Mouse (Mus musculus) forelimb bud, embryonic 11.5 days (tissue): ENCODE data around the gene Grhl1.
"Not testable (repeated sequence)": the region's sequence is repeated elsewhere in the genome, so short reads cannot be mapped to it uniquely, and the experiment has no call there.

ENCODE experiments used
- DNase-seq: peaks from one replicate; pipeline ENCODE4 v3.0.0-alpha.2; 2012; ENCODE audit warnings: low read depth, low spot score

Gene Grhl1

DNA sequence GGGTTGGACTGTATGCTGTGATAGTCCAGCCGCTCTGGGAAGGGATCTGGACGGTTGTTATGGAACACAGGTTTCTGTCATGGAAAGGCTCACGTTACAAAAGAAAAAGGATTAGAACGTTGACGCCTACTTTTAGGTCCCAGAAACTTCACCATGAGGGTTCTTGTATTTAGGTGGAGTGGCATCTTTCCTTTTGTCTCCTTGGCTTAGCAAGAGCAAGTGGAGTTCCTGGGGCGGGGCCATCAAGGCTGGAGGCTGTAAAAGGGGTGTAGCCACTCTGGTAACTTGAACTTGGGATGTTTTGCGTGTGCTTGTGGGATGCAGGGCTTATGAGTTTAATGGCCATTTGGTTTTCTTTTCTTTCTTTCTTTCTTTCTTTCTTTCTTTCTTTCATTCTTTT, 18.3 kb downstream of the Grhl1 start:
- DNase-seq, result no peak

- no peak for DNase-seq
Observed at GRCm38 (mm10) chr12:24592055-24592454, 20.0 kb downstream of the Grhl1 start.

DNA sequence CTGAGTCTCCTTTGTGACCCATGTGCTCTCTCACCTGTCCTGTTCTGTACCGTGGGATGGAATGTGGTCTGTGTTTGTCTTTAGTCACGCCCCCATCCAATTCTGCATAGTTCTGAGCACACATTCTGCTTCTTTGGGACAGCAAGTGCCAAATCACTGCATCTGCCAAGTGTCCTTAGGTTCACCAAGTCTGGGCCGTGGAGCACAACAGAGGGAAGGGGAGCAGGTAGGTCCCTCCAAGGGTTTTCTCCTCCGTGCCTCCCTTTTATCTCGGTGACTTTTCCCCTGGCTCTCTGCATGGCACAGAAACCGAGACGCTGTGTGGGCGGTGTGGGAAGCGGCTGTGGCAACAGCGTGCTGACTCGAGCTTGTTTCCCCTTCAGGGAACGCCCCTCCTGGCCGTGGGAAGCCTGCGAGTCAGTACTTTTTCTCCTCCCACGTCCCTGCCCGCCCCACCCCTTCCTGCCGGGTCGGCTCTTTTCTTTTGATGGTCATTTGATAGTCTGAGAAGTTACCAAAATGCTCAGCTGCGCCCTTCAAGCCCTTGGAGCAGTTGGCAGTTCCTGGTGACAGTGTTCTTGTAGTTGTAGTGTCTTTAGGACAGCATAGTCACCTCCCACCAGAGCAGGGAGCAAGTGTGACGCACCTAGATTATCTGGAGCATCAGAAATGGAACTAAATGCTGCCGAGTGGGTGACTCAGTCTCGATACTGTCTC, 21.0 kb downstream of the Grhl1 start:
- DNase-seq, result no peak

- no peak for DNase-seq
Observed at GRCm38 (mm10) chr12:24597376-24597775, 25.3 kb downstream of the Grhl1 start.

DNA sequence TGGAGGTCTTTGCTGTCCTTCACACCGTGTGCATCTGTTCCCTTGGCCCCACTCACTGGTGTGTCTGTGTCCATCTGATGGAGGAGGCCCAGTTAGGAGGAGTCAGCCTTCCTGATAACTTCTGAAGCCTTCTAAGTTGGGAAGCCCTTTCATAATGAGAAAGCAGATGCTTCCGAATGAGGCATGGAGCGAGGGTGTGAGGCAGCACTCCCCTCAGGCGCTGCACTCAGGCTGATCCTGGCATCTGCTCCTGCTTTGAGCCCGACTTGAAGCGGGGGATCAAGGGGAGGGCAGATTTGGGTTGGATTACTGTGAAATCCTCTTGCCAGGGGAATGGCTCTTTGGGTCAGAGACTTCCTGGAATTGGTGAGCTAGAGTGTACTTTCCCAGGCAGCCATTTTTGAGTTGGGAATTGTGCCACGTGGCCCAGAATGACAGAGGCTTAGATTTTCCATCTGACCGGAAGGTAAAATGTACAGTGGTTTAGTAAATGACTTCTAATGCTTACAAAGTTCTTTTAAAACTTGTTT, 27.3 kb downstream of the Grhl1 start:
- no peak for DNase-seq

DNA sequence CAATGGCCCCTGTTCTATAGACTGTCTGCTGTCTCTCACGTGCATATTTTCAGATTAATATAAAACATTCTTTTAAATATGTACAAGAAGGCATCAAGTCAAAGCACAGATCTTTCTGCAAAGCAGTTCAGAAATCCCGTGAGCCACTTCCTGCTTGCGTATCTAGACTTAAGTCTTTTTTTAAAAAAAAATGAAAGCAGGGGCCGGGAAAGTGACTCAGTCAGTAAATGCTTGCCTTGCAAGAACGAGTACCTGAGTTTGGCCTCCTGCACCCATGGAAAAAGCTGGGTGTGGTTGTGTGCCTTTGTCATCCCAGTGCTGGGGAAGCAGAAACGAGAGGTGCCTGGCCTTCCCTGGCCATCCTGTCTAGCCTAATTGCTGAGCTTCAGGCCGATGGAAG, 28.0 kb downstream of the Grhl1 start:
- DNase-seq, result no peak

DNA sequence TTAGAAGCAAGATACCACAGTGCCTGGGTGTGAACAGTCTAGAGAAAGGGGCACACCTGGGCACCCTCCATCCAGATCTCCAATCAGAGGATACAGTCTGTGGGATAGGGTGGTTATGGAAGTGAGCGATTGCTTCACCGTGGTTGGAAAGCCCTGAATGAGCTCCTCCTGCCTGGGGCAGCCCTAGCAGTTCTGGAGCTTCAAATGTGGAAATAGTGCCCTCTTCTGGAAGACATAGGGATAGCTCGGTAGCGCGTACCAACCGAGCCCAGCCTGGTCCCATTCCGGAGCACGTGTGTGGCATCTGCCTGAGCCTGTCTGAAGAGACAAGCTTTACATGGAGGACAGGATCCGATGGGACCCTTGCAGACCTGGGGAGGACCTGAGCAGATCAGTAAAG, 28.7 kb downstream of the Grhl1 start:
- DNase-seq, result peak; percentile 83

GRCm38 (mm10) chr12:24603266-24603665, 31.2 kb downstream of the Grhl1 start:
- DNase-seq, result peak; percentile 69

DNA sequence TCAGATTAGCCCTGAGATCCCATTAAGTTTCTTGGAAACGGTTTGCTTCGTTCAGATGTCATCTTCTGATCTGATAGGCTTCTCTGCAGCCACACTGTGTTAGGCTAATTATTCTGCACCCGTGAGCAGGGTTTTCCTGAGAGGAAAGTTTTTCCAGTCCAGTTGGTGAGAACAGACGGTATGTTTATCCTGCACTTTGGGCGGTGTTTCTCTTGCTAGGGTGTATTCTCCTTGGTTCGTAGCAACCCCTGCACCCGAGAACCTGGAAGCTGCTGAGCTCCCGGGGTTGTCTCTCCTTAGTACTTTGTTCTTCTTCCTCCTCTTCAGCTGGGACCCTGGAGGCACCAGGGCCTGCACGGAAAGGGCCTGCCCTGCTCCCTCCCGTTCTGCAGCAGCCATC, 34.1 kb downstream of the Grhl1 start:
- no peak for DNase-seq

DNA sequence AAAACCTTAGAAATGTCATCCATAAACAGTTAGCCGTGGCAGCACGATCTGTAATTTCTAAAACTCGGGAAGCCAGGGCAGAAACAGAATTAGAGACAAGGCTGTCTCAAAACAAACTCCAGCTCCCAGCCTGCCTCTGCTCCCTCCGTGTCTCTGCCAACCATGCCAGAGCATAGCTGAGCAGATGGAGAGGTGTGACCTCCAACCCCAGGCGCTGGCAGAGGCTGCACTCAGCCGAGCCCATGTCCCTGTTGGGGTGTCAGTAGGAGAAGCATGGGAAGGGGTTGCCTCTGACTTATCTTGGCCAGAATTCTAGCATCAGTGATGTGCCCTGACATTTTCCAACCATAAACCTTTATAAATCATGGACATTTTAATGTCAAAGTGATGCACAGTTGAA, 40.5 kb downstream of the Grhl1 start:
- DNase-seq, result no peak

DNA sequence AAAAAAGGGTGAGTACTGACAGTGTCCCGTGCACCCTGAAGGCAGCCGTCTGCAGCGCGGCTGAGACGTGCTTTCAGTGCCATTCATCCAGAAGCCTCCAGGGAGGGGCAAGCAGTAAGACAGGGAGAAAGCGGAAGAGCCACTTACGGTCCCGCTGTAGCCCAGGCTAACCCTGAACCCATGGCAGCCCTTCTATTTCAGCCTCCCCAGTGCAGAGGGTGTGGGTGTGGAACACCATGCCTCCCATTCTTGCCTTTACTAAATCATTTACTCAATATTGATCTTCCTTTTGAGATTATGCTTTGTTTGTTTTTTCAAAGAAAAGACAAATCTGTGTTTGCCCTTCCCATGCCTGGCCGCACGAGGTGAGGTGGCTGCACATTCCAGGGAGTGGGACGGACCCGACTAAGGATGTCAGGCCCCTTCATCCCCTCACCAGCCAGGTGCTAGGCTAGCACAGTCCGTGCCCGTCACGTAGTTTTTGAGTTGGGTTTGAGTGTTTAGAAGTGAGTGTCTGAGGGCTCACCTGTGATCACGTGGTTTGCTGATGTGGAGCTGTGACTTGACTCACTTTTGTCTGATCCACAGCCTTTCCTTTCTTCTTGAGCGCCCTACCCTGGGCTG, 42.5 kb downstream of the Grhl1 start:
- DNase-seq, result no peak

DNA sequence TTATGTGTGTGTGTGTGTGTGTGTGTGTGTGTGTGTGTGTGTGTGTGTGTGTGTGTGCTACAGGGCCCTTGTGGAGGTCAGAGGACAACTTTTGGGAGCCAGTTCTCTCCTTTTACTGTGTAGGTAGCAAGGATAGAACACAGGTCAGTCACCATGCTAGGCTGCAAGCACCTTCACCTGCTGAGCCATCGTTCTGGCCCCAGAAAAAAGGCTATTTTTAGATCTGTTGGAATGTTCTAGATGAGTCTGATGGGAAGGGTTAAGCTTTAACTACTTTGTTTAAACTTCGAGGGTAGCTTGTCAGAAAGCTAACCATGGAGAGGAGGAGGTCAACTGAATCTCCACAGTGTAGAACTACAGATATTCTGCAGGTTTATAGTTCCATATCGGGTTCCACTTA, 43.1 kb downstream of the Grhl1 start:
- no peak for DNase-seq

- no peak for DNase-seq
Observed at GRCm38 (mm10) chr12:24619436-24619835, 47.4 kb downstream of the Grhl1 start.

DNA sequence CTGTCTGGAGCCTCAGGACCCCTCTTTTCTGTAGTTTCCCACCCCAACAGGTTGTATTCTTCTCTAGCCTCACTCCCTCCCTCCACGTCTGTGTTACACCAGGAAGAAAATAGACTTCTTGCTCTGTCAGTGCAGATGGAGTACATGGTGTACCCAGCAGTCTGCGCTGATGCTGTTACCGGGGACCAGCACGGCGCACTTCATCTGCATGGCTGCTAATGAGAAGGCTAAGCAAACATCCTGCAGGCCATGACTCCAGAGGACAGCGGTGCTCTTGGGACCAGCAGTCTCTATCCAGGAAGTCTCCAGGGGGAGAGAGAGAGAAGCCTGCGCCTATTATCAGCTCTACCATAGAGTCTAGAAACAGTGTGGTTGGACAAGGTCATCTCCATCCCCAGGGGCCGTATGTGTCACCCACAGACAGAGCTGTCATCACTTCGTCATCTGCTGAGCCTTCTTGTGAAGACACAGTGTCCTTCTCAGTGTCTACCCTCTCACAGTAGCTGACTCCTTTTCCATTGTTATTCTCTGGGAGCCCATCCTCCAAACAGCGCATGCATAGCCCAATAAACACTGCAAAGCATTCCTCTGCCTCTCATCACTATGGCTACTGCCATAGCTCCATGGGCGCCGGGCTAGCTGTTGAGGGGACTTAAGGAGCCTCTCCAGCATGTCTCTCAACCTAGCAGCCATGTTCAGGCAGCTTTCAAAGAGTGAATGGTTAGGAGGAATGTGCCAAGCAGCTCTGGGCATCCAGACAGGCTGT, 51.6 kb downstream of the Grhl1 start:
- DNase-seq, result no peak

GRCm38 (mm10) chr12:24626401-24626800, 54.3 kb downstream of the Grhl1 start:
- no peak for DNase-seq

- DNase-seq, result no peak
Observed at GRCm38 (mm10) chr12:24627215-24627614, 55.1 kb downstream of the Grhl1 start.

DNA sequence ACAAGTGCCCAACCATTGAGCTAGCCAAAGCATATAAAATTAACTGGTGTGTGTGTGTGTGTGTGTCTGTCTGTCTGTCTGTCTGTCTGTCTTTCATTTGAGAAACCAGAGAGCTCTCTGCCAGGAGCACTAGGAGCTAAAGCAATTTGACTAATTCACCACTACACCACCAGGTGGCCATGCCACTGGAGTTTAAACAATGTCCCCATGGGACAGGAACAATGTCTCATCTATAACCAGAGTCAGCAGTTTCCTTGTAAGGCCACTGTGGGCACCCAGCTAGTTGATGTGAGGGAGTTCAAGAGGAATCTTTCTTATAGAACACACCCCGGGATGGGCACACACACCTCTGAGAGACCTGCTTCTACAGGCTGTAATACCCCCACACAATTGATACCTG, 58.1 kb downstream of the Grhl1 start:
- peak; percentile 13 for DNase-seq

DNA sequence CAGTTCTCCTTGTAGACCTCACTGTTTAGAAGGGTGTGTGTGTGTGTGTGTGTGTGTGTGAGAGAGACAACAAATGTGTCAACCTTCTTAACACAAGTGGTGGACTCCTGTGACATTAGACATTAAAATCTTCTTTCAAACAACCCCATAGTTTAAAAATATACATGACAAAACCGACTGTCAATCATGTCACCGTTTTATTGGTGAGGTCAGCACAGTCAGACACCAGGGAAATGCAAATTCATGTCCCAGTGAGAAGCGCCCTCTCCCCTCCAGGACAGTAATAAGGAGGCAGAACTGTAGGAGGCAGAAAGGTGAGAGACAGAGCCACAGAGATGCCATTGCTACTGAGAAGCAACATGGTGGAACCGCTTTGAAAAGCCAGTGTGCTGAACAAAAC, 60.3 kb downstream of the Grhl1 start:
- no peak for DNase-seq

DNA sequence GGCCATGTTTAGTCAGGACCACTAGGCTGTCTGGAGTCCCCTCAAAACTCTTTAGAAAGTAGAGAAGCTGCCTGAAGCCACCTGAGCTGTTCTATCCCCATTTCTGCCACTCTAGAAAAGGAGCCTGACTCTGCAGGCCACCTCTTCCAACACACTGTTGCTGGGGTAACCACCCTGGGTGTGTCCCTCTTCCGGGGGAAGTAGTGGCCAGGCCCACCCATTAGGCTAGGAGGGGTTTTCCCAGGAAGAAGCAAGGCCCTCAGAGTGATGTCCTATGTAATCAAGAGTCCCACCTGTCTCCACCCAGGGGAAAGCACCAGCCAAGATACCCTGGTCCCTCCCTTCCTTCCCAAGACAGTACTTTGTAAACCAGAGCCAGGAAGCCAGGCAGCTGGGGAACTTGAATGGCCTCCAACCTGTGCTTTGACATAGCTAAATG, 61.7 kb downstream of the Grhl1 start:
- no peak for DNase-seq

GRCm38 (mm10) chr12:24634212-24634611, 62.1 kb downstream of the Grhl1 start:
- DNase-seq, result no peak

- no peak for DNase-seq
Observed at GRCm38 (mm10) chr12:24634648-24635047, 62.6 kb downstream of the Grhl1 start.

- DNase-seq, result not testable (repeated sequence)
Observed at GRCm38 (mm10) chr12:24638787-24639186, 66.7 kb downstream of the Grhl1 start.
